In genomic region chr9:47223536-47223935, GRCm38 (mm10) we compare ENCODE assay signal across 26 mouse cellular contexts.
DNase-seq lines count a peak whose midpoint lies in the region; ATAC-seq and TF ChIP-seq lines count a peak whose summit lies in the region.
"Had no signal": no experiment of that assay in that cellular context is flagged by ENCODE, and none has a peak within 500 bp of the region (broad histone marks: within the 10 kb centered on the region; RNA-seq: fewer than 3 reads in every experiment).

No protein-coding gene starts in this region.

- DNase-seq in cerebellum, postnatal 10 days = peak; percentile 40 to 50
- no peak for DNase-seq in cerebellum, adult 11 months
- DNase-seq in hindbrain, postnatal 0 days (ENCODE audit: low spot score) = peak; percentile 49
- no peak for DNase-seq in hindbrain, embryonic 14.5 days (ENCODE audit: low spot score)
- DNase-seq in lung, postnatal 36 days = peak; percentile 21
- no peak for DNase-seq in lung, postnatal 10 days
- DNase-seq in retina, adult 2 months (ENCODE audit: low read depth, low spot score) = peak; percentile 22
- DNase-seq in retina, embryonic 14.5 days (ENCODE audit: low spot score) = no peak
- DNase-seq: adrenal gland, adult 8-10 months; adrenal gland, postnatal 25 days; cerebellum, adult 18-20 months; cerebellum, adult 9-10 months; cerebellum, postnatal 25 days; forebrain, postnatal 0 days; gastrocnemius, adult 2 months; gastrocnemius, postnatal 14 days; heart, adult 2 months; heart, postnatal 14 days; heart, postnatal 4 days had no signal

- H3K4me1 ChIP-seq in hindbrain, postnatal 0 days (ENCODE audit: insufficient read depth, low read length) = 0 out of 2 replicates have a peak, but pooled peaks cover 3% of the 10 kb centered on the region
- H3K4me1 ChIP-seq in hindbrain, embryonic 14.5 days (replicated peaks; ENCODE audit: control insufficient read depth, insufficient read depth, low read length) = 0 out of 2 replicates have a peak, but pooled peaks cover 3% of the 10 kb centered on the region
- H3K4me1 ChIP-seq: embryonic facial prominence, embryonic 15.5 days; heart, embryonic 10.5 days; heart, embryonic 13.5 days had no signal

- no peak overlapping the region for H3K4me2 ChIP-seq in hindbrain, postnatal 0 days (ENCODE audit: low read depth, low read length)
- no peak overlapping the region for H3K4me2 ChIP-seq in hindbrain, embryonic 14.5 days (replicated peaks)
- H3K4me2 ChIP-seq: embryonic facial prominence, embryonic 12.5 days; embryonic facial prominence, embryonic 15.5 days; heart, embryonic 13.5 days; hindbrain, embryonic 13.5 days had no signal

- no peaks in the 10 kb centered on the region for H3K36me3 ChIP-seq in hindbrain, postnatal 0 days (ENCODE audit: insufficient read depth, low read length)
- no peaks in the 10 kb centered on the region for H3K36me3 ChIP-seq in hindbrain, embryonic 14.5 days (replicated peaks; ENCODE audit: control insufficient read depth, insufficient read depth)
- H3K36me3 ChIP-seq: embryonic facial prominence, embryonic 12.5 days; embryonic facial prominence, embryonic 15.5 days; heart, embryonic 10.5 days; heart, embryonic 13.5 days; hindbrain, embryonic 13.5 days had no signal

- no peak for ATAC-seq in hindbrain, postnatal 0 days
- no peak for ATAC-seq in hindbrain, embryonic 14.5 days (ENCODE audit: low FRiP score)
- ATAC-seq: activated CD4-positive, CD25-positive, alpha-beta regulatory T cell, adult 4 months; forebrain, embryonic 14.5 days; forebrain, postnatal 0 days had no signal

- no peak for TF ChIP-seq CTCF in hindbrain, postnatal 0 days (IDR thresholded peaks at IDR 0.05; ENCODE audit: low read depth)

- no peak overlapping the region for H3K27ac ChIP-seq in hindbrain, postnatal 0 days
- H3K27ac ChIP-seq in hindbrain, embryonic 14.5 days = no peak overlapping the region
- H3K27ac ChIP-seq: embryonic facial prominence, embryonic 12.5 days; embryonic facial prominence, embryonic 15.5 days; gastrocnemius, adult 2 months; heart, adult 2 months; heart, embryonic 10.5 days; heart, embryonic 13.5 days; hindbrain, embryonic 13.5 days had no signal

- H3K4me3 ChIP-seq in hindbrain, postnatal 0 days (ENCODE audit: low read length) = no peak overlapping the region
- no peak overlapping the region for H3K4me3 ChIP-seq in hindbrain, embryonic 14.5 days (replicated peaks; ENCODE audit: low read length)
- H3K4me3 ChIP-seq: embryonic facial prominence, embryonic 12.5 days; embryonic facial prominence, embryonic 15.5 days; gastrocnemius, adult 2 months; heart, adult 2 months; heart, embryonic 10.5 days; heart, embryonic 13.5 days; hindbrain, embryonic 13.5 days had no signal

- no peaks in the 10 kb centered on the region for H3K27me3 ChIP-seq in hindbrain, postnatal 0 days (ENCODE audit: insufficient read depth, low read length)
- no peaks in the 10 kb centered on the region for H3K27me3 ChIP-seq in hindbrain, embryonic 14.5 days (ENCODE audit: control insufficient read depth, insufficient read depth, low read length)
- H3K27me3 ChIP-seq: embryonic facial prominence, embryonic 15.5 days; hindbrain, embryonic 13.5 days had no signal

- no peaks in the 10 kb centered on the region for H3K9me3 ChIP-seq in hindbrain, postnatal 0 days (ENCODE audit: low read length)
- no peaks in the 10 kb centered on the region for H3K9me3 ChIP-seq in hindbrain, embryonic 14.5 days (ENCODE audit: control insufficient read depth, low read length)
- H3K9me3 ChIP-seq: embryonic facial prominence, embryonic 12.5 days; embryonic facial prominence, embryonic 15.5 days; heart, embryonic 10.5 days; heart, embryonic 13.5 days; hindbrain, embryonic 13.5 days had no signal

- no peak overlapping the region for H3K9ac ChIP-seq in hindbrain, postnatal 0 days (replicated peaks; ENCODE audit: low read length)
- no peak overlapping the region for H3K9ac ChIP-seq in hindbrain, embryonic 14.5 days
- H3K9ac ChIP-seq: embryonic facial prominence, embryonic 12.5 days; embryonic facial prominence, embryonic 15.5 days; forebrain, postnatal 0 days; heart, embryonic 13.5 days; hindbrain, embryonic 13.5 days had no signal

- WGBS in hindbrain, postnatal 0 days = 42% methylated on average over 2 of the region's 2 CpGs
- WGBS in hindbrain, embryonic 14.5 days = 65% methylated on average over 2 of the region's 2 CpGs

Comparison
In these comparisons a context has a peak if more than half of its experiments do, and no peak if none do; other contexts are left out.
1. DNase-seq: peak in cerebellum, postnatal 10 days (2 of 2), hindbrain, postnatal 0 days (single experiment), lung, postnatal 36 days (single experiment) and retina, adult 2 months (single experiment); none in cerebellum, adult 11 months (single experiment), hindbrain, embryonic 14.5 days (single experiment), lung, postnatal 10 days (single experiment) and retina, embryonic 14.5 days (single experiment).